Mouse (Mus musculus) WW6 (cell line): ENCODE measurements at regions not wholly inside any gene's neighbourhood (a gene's known extent, or its start where the extent isn't known, plus 50 kb on each side); places are given as distances from the start of the nearest gene placed in this dataset.
"Not testable (repeated sequence)": the region's sequence is repeated elsewhere in the genome, so short reads cannot be mapped to it uniquely, and the experiment has no call there.

Source experiments
- DNase-seq: peaks from one replicate; pipeline ENCODE4 v3.0.0-alpha.2; 2013; ENCODE audit warnings: low read depth, low spot score

- DNase-seq = no peak
Observed at GRCm38 (mm10) chr19:35890191-35890590, 167.1 kb downstream of the Htr7 start.

GRCm38 (mm10) chr19:35886270-35886669, 171.0 kb downstream of the Htr7 start:
- no peak for DNase-seq

DNA sequence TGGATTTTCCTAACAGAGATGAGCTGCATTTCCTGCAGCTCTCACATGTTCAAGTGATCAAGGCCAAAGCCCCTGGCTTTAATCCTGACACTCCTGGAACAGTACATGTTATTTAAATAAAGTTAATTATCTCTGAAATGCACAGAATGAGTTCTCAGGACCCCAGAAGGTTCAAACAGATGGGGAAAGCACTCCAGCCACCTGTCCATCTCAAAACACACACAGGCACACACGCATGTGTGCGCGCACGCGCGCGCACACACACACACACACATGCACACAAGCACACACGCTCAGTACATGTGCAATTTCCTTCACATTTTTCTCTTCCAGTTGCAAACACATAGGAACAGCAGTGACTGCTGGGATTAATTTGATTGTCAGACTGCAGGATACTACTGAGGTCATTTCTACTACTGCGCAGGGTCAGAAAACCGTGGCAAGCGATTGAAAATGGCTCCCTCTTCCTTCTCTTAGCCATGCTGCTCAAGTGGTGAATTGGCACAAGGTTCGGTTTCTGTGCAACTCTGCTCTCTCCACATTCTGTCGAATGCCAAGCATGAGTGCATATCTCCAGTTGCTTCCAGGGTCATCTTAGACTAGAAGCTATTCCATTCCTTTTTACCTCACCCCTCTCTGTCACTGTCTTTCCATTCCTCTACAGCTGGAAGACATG, 175.4 kb downstream of the Htr7 start:
- no peak for DNase-seq

- DNase-seq = no peak
Observed at GRCm38 (mm10) chr19:35875464-35875863, 181.8 kb downstream of the Htr7 start.

- no peak for DNase-seq
Observed at GRCm38 (mm10) chr19:35870720-35871119, 186.6 kb downstream of the Htr7 start.

DNA sequence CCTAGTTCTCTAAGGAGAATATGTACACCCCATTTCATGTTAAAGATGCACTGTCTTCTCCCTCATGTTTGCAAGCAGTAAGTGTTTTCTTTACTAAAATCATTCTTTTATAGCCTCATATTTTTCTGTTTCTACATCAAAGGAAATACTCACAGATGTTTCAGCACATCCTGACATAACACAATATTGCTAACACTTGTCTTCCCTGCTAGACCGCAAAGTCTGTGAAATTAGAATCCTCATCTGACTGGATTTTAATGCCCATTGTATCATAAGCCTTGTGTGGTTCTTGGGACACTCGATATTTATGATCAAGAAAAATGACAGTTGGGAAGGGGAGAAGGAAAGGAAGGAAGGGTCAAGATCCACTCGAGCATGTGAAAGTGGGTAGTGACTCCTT, 188.8 kb downstream of the Htr7 start:
- DNase-seq = no peak

GRCm38 (mm10) chr19:35863049-35863448, 194.3 kb downstream of the Htr7 start:
- no peak for DNase-seq

DNA sequence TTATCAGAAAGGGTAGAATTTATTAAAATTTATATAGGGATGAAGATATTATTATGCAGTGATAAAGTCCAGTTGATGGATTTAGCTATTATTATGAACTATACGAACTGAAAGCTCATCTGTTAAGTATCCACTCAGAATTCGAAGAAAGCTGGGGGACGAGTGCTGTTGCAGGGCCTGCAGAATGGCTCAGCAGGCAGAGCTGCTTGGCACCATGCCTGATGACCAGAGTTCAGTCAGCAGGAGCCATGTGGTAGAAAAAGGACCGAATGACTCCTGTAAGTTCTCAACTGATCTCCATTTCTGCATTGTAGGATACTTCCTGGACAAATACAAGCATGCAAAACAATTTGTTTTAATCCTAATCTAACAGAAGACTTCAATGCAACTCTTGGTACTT, 195.9 kb downstream of the Htr7 start:
- DNase-seq = no peak

DNA sequence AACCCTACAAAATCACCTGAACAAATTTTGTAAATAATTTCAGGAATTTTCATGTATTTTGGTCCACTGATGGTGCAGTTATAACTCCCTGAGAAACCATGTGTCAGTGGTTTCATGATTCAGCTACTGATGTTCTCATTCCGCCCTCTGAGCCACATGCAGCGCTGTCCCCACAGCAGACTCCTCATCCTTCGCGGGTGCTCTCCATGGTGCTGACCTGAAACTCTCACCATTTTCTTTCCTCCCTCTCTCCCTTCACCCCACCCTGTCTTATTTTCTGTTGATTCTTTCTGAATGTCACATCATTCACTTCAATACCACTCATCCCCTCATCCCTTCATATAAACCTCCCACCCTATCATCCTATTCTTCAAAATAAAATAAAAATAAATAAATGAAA, 224.3 kb downstream of the Htr7 start:
- DNase-seq = peak; percentile 14

DNA sequence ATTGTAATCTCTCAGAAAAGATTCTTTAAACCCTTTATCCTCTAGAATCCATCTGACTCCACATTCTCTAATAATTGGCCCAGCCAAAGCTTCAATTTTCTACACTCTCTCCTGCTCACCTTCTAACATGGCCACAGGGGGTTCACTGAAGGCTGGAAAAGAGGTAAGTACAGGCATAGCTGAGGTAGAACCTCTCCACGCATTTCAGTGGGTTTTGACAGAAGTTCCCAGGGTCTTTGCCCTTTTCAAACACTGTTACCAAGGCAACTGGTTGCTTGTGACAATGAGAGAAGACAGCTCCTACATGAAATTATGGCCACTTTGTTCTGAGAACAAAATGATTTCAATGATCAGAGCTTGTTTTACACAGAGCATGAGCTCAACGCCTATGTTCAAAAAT, 231.2 kb downstream of the Htr7 start:
- no peak for DNase-seq

- no peak for DNase-seq
Observed at GRCm38 (mm10) chr19:35819626-35820025, 237.7 kb downstream of the Htr7 start.

DNA sequence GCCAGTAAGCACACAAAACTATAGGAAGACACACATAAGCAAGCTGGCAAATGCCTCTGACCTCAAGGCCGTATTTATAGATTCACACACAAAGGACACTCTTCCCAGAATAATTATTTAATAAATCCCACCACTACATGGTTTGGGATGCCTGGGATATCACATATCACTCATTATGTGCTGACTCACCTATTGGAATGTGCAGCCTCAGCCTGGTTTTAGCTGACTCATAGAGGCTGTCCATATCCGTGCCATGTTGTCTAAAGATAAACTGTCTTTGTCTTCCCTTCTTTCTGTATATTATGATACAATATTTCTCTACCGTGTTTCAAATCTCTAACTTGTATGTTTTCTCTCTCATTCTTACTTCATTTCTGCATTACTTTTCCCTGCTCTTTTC, 262.6 kb downstream of the Htr7 start:
- DNase-seq = no peak

DNA sequence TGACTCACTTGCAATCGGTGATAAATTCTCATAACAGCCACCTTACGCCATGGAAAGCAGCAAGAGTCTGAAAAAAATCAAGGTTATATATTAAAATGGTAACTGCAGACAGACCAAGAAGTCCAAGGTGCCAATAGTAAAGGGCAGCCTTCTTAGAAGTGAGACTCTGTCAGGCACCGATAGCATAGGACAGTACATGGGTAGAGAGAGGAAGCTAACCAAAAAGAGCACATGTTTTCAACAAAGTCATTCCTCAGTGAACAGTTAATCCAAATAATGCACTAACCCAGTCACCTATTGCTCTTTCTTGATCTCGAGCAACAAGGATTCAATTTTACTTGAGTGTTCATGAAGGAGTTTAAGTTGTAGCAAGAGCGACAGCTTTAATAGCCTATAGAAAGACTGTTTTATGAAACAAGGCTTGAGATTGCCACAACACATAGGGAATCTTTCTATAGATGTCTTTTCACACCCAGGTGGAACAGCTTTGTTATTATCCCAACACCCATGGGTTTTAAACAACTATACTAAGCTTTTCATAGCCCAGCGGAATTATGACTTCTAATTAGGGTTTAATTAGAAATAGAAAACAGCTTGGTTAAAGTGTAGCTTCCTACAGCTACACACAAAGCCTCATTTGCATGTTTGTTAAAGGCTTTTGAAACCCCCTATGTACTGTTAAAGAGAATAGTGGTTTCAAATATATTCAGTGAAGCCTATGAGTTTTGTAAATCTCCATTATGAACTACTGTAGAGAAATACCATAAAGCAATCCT, 269.9 kb downstream of the Htr7 start:
- no peak for DNase-seq

DNA sequence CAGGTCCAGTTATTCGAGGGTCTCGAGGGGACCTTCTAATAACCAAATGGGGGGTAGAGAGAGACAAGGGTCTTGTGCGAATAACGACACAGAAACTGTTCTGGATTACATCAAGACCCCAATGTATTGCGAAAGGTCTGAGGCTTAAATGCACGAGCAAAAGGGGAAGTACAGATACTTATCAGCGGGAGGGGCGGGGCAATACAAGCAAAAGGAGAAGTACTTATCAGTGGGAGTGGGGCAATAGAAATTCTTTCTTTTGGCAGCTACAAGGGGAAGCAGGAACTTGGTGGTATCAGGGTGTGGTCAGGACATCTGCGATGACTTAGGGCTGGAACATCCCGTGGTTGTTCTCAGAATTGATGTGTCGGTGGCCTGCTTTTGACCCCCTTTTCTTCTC, 295.6 kb downstream of the Htr7 start:
- not testable (repeated sequence) for DNase-seq

- DNase-seq = no peak
Observed at GRCm38 (mm10) chr19:35759701-35760100, 297.6 kb downstream of the Htr7 start.

DNA sequence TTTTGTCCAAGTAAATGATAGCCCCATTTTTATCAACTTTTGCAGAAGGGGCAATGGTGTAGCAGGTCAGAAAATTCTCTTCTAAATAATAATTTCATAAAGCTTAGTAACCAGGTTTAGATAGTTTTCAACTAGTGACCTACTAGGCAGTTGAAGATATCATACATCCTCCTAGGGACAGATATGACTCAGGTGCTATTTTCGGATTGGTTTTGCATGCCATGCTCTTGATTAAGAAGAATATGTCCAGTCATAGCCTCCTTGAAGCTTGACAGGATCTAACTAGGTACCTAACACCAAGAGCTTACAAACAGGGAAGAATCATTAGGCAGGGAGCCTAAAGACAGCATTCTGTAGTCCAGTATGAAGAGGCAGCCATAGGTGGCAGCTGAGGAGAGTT, 301.8 kb downstream of the Htr7 start:
- DNase-seq = no peak

- no peak for DNase-seq
Observed at GRCm38 (mm10) chr19:35735754-35736153, 321.6 kb downstream of the Htr7 start.

DNA sequence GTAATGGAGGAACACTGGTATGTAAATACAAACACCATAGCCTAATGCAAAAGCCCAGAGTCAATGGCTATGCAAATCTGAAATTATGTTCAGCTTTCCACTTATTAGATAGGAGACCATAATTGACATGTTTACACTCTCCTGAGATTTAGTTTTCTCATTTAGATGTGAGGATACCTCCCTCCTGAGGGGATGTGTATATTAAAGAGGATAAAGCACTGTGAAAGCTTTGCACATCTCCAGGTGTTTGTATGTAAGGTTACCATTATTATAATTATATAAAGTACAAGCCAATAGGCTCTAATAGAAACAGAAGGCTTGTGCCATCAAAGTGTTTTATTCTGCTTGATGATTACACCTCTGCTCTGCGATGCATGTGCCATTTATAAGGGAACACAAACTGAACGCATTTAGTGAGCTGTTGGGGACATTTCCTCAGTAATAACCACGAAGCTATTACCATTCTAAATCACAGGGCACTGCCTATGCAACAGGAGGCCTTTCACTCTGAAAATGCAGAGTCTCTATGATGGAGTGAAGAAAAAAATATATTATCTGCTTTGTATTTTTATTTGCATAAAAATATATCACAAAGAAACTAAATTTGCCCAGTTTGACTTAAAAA, 328.8 kb downstream of the Htr7 start:
- DNase-seq = no peak
